Mouse (Mus musculus): ENCODE measurements around the gene Atp6v1e2.

Gene Atp6v1e2

GRCm38 (mm10) chr17:86915540-86915939 lies 32.2 kb downstream of the Atp6v1e2 start:
- no peak for DNase-seq (ENCODE audit: low spot score)

GRCm38 (mm10) chr17:86913003-86913607 lies 34.6 kb downstream of the Atp6v1e2 start:
- no peak for DNase-seq (ENCODE audit: low spot score)

GRCm38 (mm10) chr17:86911261-86911660 lies 36.4 kb downstream of the Atp6v1e2 start:
- no peak for DNase-seq (ENCODE audit: low spot score)

GRCm38 (mm10) chr17:86909733-86910495 lies 37.8 kb downstream of the Atp6v1e2 start:
- no peak for DNase-seq (ENCODE audit: low spot score)

- no peak for DNase-seq (ENCODE audit: low spot score)
Observed at GRCm38 (mm10) chr17:86908316-86908715, 39.4 kb downstream of the Atp6v1e2 start.

GRCm38 (mm10) chr17:86907092-86907491 lies 40.6 kb downstream of the Atp6v1e2 start:
- no peak for DNase-seq (ENCODE audit: low spot score)

GRCm38 (mm10) chr17:86906601-86907000 lies 41.1 kb downstream of the Atp6v1e2 start:
- DNase-seq (ENCODE audit: low spot score) = no peak

- peak; percentile 89 for DNase-seq (ENCODE audit: low spot score)
Observed at GRCm38 (mm10) chr17:86906136-86906461, 41.6 kb downstream of the Atp6v1e2 start.

GRCm38 (mm10) chr17:86905297-86906135 lies 42.2 kb downstream of the Atp6v1e2 start:
- peak; percentile 24 for DNase-seq (ENCODE audit: low spot score)

- DNase-seq (ENCODE audit: low spot score) = no peak
Observed at GRCm38 (mm10) chr17:86904206-86904605, 43.5 kb downstream of the Atp6v1e2 start.

- peak; percentile 23 for DNase-seq (ENCODE audit: low spot score)
Observed at GRCm38 (mm10) chr17:86903596-86903995, 44.1 kb downstream of the Atp6v1e2 start.

- DNase-seq (ENCODE audit: low spot score) = no peak
Observed at GRCm38 (mm10) chr17:86902399-86903067, 45.2 kb downstream of the Atp6v1e2 start.

- DNase-seq (ENCODE audit: low spot score) = no peak
Observed at GRCm38 (mm10) chr17:86900564-86900963, 47.1 kb downstream of the Atp6v1e2 start.

GRCm38 (mm10) chr17:86899821-86900220 lies 47.9 kb downstream of the Atp6v1e2 start:
- no peak for DNase-seq (ENCODE audit: low spot score)

GRCm38 (mm10) chr17:86897486-86898165 lies 50.1 kb downstream of the Atp6v1e2 start:
- no peak for DNase-seq (ENCODE audit: low spot score)

- DNase-seq (ENCODE audit: low spot score) = no peak
Observed at GRCm38 (mm10) chr17:86895191-86895590, 52.5 kb downstream of the Atp6v1e2 start.
